Mouse (Mus musculus) limb, embryonic 14.5 days (tissue): ENCODE measurements around the gene Asb8. TPM values are rescaled to one million over a fixed set of nuclear protein-coding genes. Genes with fewer than 3 reads are reported as not detected.

ENCODE experiments used
- ATAC-seq: fragments of 200-750 bp; cut with Nextera tagmentation; 2 replicates; pipeline ENCODE4 v1.8.0; 2017; ENCODE audit warnings: low read depth, moderate number of reproducible peaks, moderate TSS enrichment; ENCODE audit not compliant: low FRiP score
- DNase-seq: peaks from one replicate; pipeline ENCODE4 v3.0.0-alpha.2; 2015; ENCODE audit warnings: low spot score
- H3K27ac ChIP-seq: fragments of 300-500 bp; sonication (generic); replicated peaks from 2 replicates; pipeline ENCODE4 v1.5.1; 2014; ENCODE audit warnings: low read depth, mild to moderate bottlenecking, low read length, moderate library complexity, mixed read lengths
- H3K27me3 ChIP-seq: fragments of 300-500 bp; sonication (generic); 2 replicates; pipeline ENCODE4 v1.6.1; 2014; ENCODE audit warnings: low read length, mixed read lengths; ENCODE audit not compliant: control insufficient read depth, insufficient read depth
- H3K36me3 ChIP-seq: fragments of 300-500 bp; sonication (generic); 2 replicates; pipeline ENCODE4 v1.6.1; 2014; ENCODE audit warnings: mild to moderate bottlenecking, low read length, moderate library complexity, mixed read lengths; ENCODE audit not compliant: control insufficient read depth, insufficient read depth
- H3K4me1 ChIP-seq: fragments of 300-500 bp; sonication (generic); 2 replicates; pipeline ENCODE4 v1.6.1; 2014; ENCODE audit warnings: antibody characterized with exemption, low read length, mixed read lengths; ENCODE audit not compliant: control insufficient read depth, insufficient read depth
- H3K4me2 ChIP-seq: fragments of 300-500 bp; sonication (generic); replicated peaks from 2 replicates; pipeline ENCODE4 v1.6.1; 2014; ENCODE audit warnings: low read depth, mild to moderate bottlenecking, low read length, moderate library complexity; ENCODE audit not compliant: severe bottlenecking
- H3K4me3 ChIP-seq: fragments of 300-500 bp; sonication (generic); replicated peaks from 2 replicates; pipeline ENCODE4 v1.5.1; 2014; ENCODE audit warnings: low read length
- H3K9ac ChIP-seq: fragments of 300-500 bp; sonication (generic); 2 replicates; pipeline ENCODE4 v1.6.1; 2014; ENCODE audit warnings: mild to moderate bottlenecking, low read depth, low read length, moderate library complexity; ENCODE audit not compliant: severe bottlenecking
- H3K9me3 ChIP-seq: fragments of 300-500 bp; sonication (generic); 2 replicates; pipeline ENCODE4 v1.6.1; 2016; ENCODE audit warnings: low read length; ENCODE audit not compliant: control insufficient read depth
- POLR2A ChIP-seq: fragments of 200-500 bp; IDR thresholded peaks from 2 replicates; pipeline ENCODE4 v1.8.0; 2012; ENCODE audit warnings: inconsistent platforms, mild to moderate bottlenecking, moderate library complexity, borderline replicate concordance; ENCODE audit not compliant: insufficient read depth, insufficient read length; ENCODE audit errors: extremely low read depth
- WGBS: fragments of 180-500 bp; shearing (Covaris S2); extraction: QIAGEN DNeasy Blood & Tissue Kit; methylation state at CpG from one replicate; pipeline ENCODE4 v1.1.7; 2014; 5-methylcytosine and 5-hydroxymethylcytosine counted together
- polyA plus RNA-seq, 2 experiments: library from polyadenylated mRNA; depleted of rRNA in 1 of 2; stranded (reverse) in 1 of 2; unstranded in 1 of 2; fragments of >200 nt; fragmentation: Nextera tagmentation in 1 of 2; extraction: Ambion mirVana in 1 of 2; gene quantifications; 2 replicates each; pipeline versions ENCODE4 v1.2.1 to v1.2.3; 2012 to 2014

Gene Asb8
- polyA plus RNA-seq, 2 experiments: 42.4 to 55.7 TPM

DNA sequence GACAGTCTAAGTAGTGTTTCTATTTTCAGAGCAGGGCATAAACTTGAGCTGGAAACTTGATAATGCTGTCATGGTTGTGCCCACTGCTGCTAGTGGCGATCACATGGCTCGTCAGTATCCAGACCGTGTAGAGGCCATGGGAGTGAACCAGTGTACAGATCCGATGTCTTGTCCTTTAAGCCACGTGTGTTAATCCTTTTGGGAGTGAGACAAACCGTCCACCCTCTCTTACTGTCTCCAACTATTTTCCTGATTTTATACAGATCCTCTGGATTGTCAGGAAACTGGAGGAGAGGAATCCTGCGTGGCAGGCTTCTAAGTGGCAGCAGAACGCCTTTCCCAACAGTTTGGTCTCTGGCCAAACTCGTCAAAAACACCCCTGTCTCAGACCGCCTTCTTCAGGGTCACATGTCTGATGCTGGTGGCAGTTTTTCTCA, 16.2 kb downstream of the Asb8 start:
- ATAC-seq: no peak

DNA sequence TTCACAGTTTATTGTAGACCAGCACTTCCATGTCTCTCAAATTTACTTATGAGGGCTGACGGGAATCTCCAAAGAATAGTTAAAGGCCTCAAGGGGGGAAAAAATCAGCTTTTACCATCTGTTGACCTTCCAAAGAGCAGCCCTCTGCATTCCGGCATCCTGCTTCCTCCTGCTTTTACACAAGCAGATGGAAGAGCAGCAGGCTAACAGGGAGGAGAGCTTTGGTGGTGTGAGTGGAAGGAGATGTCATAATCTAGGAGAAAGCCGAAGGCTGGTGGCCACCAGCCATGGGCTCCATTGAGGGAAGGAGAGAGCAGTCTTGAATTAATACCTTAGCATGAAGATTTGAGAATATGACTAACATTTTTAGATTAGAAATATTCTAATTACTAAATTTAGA, 17.1 kb downstream of the Asb8 start:
- 76% methylated on average over 3 of the region's 3 CpGs for WGBS
- no peak overlapping the region for H3K4me3 ChIP-seq

More for the DNA sequence above, 16.2 kb downstream of the Asb8 start:
- TF ChIP-seq POLR2A: no peak
- H3K27ac ChIP-seq: no peak overlapping the region
- 0 out of 2 replicates have a peak, but pooled peaks cover 3% of the 10 kb centered on the region for H3K4me1 ChIP-seq
- no peaks in the 10 kb centered on the region for H3K9me3 ChIP-seq
- no peak overlapping the region for H3K4me3 ChIP-seq
- H3K9ac ChIP-seq: no peak overlapping the region
- no peak for DNase-seq
- no peak overlapping the region for H3K4me2 ChIP-seq
- no peaks in the 10 kb centered on the region for H3K27me3 ChIP-seq
- H3K36me3 ChIP-seq: no peaks in the 10 kb centered on the region
- WGBS: 67% methylated on average over 10 of the region's 10 CpGs

DNA sequence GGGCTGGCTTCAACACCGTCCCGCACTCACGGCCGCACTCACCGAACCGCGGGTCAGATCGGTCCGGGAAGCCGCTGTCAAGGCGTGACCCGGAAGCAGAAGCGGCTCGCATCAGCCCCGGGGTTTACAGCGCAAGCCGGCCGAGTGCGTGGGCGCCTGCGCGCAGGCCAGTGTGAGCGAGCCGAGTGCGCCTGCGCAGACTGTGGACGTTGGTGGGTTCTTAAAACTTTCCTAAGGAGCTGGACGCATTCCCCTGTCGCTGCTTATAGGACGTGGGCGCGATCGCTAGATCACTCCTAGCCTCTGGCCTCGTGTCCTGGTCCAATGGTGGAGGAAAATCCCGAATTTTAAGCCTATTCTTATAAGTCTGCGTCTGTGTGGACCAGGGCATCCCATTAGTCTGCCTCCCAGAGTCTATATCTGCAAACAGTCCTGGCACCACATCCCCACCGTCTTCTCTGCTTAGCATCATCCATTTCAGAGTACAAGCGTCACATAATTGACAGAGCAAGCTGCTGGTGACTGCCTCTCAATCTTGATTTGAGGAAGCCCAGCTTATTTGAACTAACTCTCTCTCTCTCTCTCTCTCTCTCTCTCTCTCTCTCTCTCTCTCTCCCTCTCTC, 19.8 kb downstream of the Asb8 start:
- H3K27ac ChIP-seq: peak overlapping the region; percentile 73; the same call in 1 of the 2 replicates
- ATAC-seq (peak; percentile 97), DNase-seq (peak; percentile 90)
- H3K9ac ChIP-seq: peak overlapping the region; percentile 85
- H3K4me3 ChIP-seq: peak overlapping the region; percentile 84
- 0 out of 2 replicates have a peak, but pooled peaks cover 3% of the 10 kb centered on the region for H3K4me1 ChIP-seq
- peak overlapping the region; percentile 84 for H3K4me2 ChIP-seq
- H3K27me3 ChIP-seq: no peaks in the 10 kb centered on the region
- no peak for TF ChIP-seq POLR2A
- H3K9me3 ChIP-seq: no peaks in the 10 kb centered on the region
- H3K36me3 ChIP-seq: peaks cover 16% of the 10 kb centered on the region
- under 1% methylated on average over 38 of the region's 38 CpGs for WGBS

More for the DNA sequence above, 17.1 kb downstream of the Asb8 start:
- no peaks in the 10 kb centered on the region for H3K27me3 ChIP-seq
- no peak for TF ChIP-seq POLR2A
- no peaks in the 10 kb centered on the region for H3K36me3 ChIP-seq
- 0 out of 2 replicates have a peak, but pooled peaks cover 3% of the 10 kb centered on the region for H3K4me1 ChIP-seq
- no peak for ATAC-seq
- DNase-seq: no peak
- no peak overlapping the region for H3K27ac ChIP-seq
- H3K4me2 ChIP-seq: no peak overlapping the region
- H3K9ac ChIP-seq: no peak overlapping the region
- H3K9me3 ChIP-seq: no peaks in the 10 kb centered on the region

- Histone ChIP-seq H3K9ac (peak overlapping the region; percentile 85), H3K27ac (peak overlapping the region; percentile 33; the same call in 1 of the 2 replicates), H3K4me3 (peak overlapping the region; percentile 84), H3K4me1 (0 out of 2 replicates have a peak, but pooled peaks cover 3% of the 10 kb centered on the region), H3K4me2 (peak overlapping the region; percentile 84), H3K36me3 (peaks cover 23% of the 10 kb centered on the region), H3K27me3 (no peaks in the 10 kb centered on the region), H3K9me3 (no peaks in the 10 kb centered on the region)
- peak; percentile 20; the same call in 1 of the 2 replicates for ATAC-seq
- no peak for DNase-seq
- no peak for TF ChIP-seq POLR2A
- under 1% methylated on average over 35 of the region's 36 CpGs for WGBS
These were observed 20.4 kb downstream of the Asb8 start for GRCm38 (mm10) chr15:98144861-98145507.

DNA sequence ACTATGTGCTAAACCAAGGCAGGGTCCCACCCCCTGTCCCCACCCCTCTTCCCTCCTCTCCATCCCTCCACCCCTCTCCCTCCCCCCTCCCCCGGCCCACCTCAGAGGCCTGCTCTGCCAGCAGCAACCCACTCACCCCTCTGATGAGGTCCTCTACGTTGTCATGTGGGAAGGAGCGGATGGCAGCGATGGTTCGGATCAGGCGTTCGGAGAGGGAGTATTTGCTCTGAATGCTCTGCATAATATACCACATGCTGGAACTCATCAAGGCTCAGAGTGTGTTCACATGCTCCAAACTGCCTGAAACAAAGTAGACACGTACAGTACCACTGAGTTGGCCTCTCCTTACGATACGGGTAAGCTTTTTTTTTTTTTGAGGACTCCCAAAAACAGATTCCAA, 22.9 kb downstream of the Asb8 start:
- ATAC-seq (no peak), DNase-seq (no peak)
- WGBS: 84% methylated on average over 10 of the region's 10 CpGs
- no peak overlapping the region for H3K27ac ChIP-seq
- no peak overlapping the region for H3K4me3 ChIP-seq
- H3K27me3 ChIP-seq: no peaks in the 10 kb centered on the region
- 0 out of 2 replicates have a peak, but pooled peaks cover 3% of the 10 kb centered on the region for H3K4me1 ChIP-seq
- peaks cover 43% of the 10 kb centered on the region for H3K36me3 ChIP-seq
- no peak overlapping the region for H3K9ac ChIP-seq
- no peak overlapping the region for H3K4me2 ChIP-seq
- H3K9me3 ChIP-seq: no peaks in the 10 kb centered on the region
- no peak for TF ChIP-seq POLR2A
